Mouse (Mus musculus) central nervous system, embryonic 11.5 days (tissue): ENCODE results near the gene Trim65. TPM values are rescaled to one million over a fixed set of nuclear protein-coding genes. Genes with fewer than 3 reads are reported as not detected.

Source experiments
- polyA plus RNA-seq: library from polyadenylated mRNA; depleted of rRNA; stranded (reverse); fragments of >200 nt; gene quantifications from 2 replicates; pipeline ENCODE4 v1.2.3, GENCODE M21; 2012; rRNA removed

Gene Trim65
- polyA plus RNA-seq: 1.6 and 2.8 TPM in 2 replicates

GRCm38 (mm10) chr11:116130488-116131205 lies at the start of gene Trim65:
Gene Trim65, minus strand, starts transcription at chr11:116131128.

GRCm38 (mm10) chr11:116167884-116168439 lies 37.0 kb upstream of the Trim65 start, which contains the start of gene Fbf1:
Gene Fbf1, minus strand, starts transcription at chr11:116168166.

GRCm38 (mm10) chr11:116138468-116139138 lies 7.7 kb upstream of the Trim65 start, which contains the start of gene Mrpl38:
Gene Mrpl38, minus strand, starts transcription at chr11:116138868.

GRCm38 (mm10) chr11:116127156-116127980 lies 3.6 kb downstream of the Trim65 start, which contains the start of gene Trim47:
Gene Trim47, minus strand, starts transcription at chr11:116127210.

GRCm38 (mm10) chr11:116086258-116087193 lies 44.4 kb downstream of the Trim65 start, which contains the start of gene Wbp2:
Gene Wbp2, minus strand, starts transcription at chr11:116086995.

GRCm38 (mm10) chr11:116077446-116078204 lies 53.3 kb downstream of the Trim65 start, which contains the start of gene Unc13d:
Gene Unc13d, minus strand, starts transcription at chr11:116077961.

Other genes starting within 250 kb of the Trim65 start
- gene Smim5, start 231.2 kb downstream of the Trim65 start, polyA plus RNA-seq: 2.5 and 2.6 TPM in 2 replicates
- 0.19 and 0.34 TPM in 2 replicates for gene Smim6, start 219.1 kb downstream of the Trim65 start, polyA plus RNA-seq
- 75.4 and 142 TPM in 2 replicates for gene Sap30bp, start 197.8 kb downstream of the Trim65 start, polyA plus RNA-seq
- 27.1 and 28.0 TPM in 2 replicates for gene Recql5, start 197.7 kb downstream of the Trim65 start, polyA plus RNA-seq
- gene Itgb4, start 156.4 kb downstream of the Trim65 start, polyA plus RNA-seq: 0.67 and 0.72 TPM in 2 replicates
- 72.5 and 76.2 TPM in 2 replicates for gene Galk1, start 118.4 kb downstream of the Trim65 start, polyA plus RNA-seq
- 838 and 897 TPM in 2 replicates for gene H3f3b, start 103.2 kb downstream of the Trim65 start, polyA plus RNA-seq
- gene Unk, start 100.8 kb downstream of the Trim65 start, polyA plus RNA-seq: 57.1 and 63.4 TPM in 2 replicates
- 2.0 and 3.3 TPM in 2 replicates for gene Unc13d, start 53.2 kb downstream of the Trim65 start, polyA plus RNA-seq
- gene Wbp2, start 44.1 kb downstream of the Trim65 start, polyA plus RNA-seq: 42.1 and 67.0 TPM in 2 replicates
- gene Trim47, start 3.9 kb downstream of the Trim65 start, polyA plus RNA-seq: 3.0 TPM in 2 replicates
- gene Mrpl38, start 7.7 kb upstream of the Trim65 start, polyA plus RNA-seq: 41.1 and 57.1 TPM in 2 replicates
- 90.4 and 121 TPM in 2 replicates for gene Fbf1, start 37.0 kb upstream of the Trim65 start, polyA plus RNA-seq
- gene Ten1, start 67.7 kb upstream of the Trim65 start, polyA plus RNA-seq: 39.9 and 49.1 TPM in 2 replicates
- 25.4 and 35.0 TPM in 2 replicates for gene Acox1, start 67.9 kb upstream of the Trim65 start, polyA plus RNA-seq
- gene Evpl, start 106.9 kb upstream of the Trim65 start, polyA plus RNA-seq: 0.63 and 0.73 TPM in 2 replicates
- 90.9 and 101 TPM in 2 replicates for gene Srp68, start 143.1 kb upstream of the Trim65 start, polyA plus RNA-seq
- gene Galr2, start 149.8 kb upstream of the Trim65 start, polyA plus RNA-seq: 0.21 and 0.23 TPM in 2 replicates
- gene Exoc7, start 176.1 kb upstream of the Trim65 start, polyA plus RNA-seq: 56.4 and 74.6 TPM in 2 replicates
- 6.3 and 10.8 TPM in 2 replicates for gene Foxj1, start 204.3 kb upstream of the Trim65 start, polyA plus RNA-seq